Mouse (Mus musculus) midbrain, embryonic 13.5 days (tissue): ENCODE measurements around the gene Ubac2. TPM values are rescaled to one million over a fixed set of nuclear protein-coding genes. Genes with fewer than 3 reads are reported as not detected.

Experiments used
- ATAC-seq: fragments of 200-750 bp; cut with Nextera tagmentation; 2 replicates; pipeline ENCODE4 v1.8.0; 2017; ENCODE audit warnings: mild to moderate bottlenecking, moderate TSS enrichment, moderate library complexity
- H3K27ac ChIP-seq: fragments of 300-500 bp; sonication (generic); 2 replicates; pipeline ENCODE4 v1.5.1; 2015; ENCODE audit warnings: inconsistent platforms, mild to moderate bottlenecking, moderate library complexity
- H3K27me3 ChIP-seq: fragments of 300-500 bp; sonication (generic); 2 replicates; pipeline ENCODE4 v1.6.1; 2015; ENCODE audit warnings: mild to moderate bottlenecking, inconsistent platforms
- H3K36me3 ChIP-seq: fragments of 300-500 bp; sonication (generic); 2 replicates; pipeline ENCODE4 v1.6.1; 2015; ENCODE audit warnings: mild to moderate bottlenecking, inconsistent platforms
- H3K4me1 ChIP-seq: fragments of 300-500 bp; sonication (generic); replicated peaks from 2 replicates; pipeline ENCODE4 v1.6.1; 2015; ENCODE audit warnings: inconsistent platforms
- H3K4me2 ChIP-seq: fragments of 300-500 bp; sonication (generic); replicated peaks from 2 replicates; pipeline ENCODE4 v1.6.1; 2015; ENCODE audit warnings: moderate library complexity, mild to moderate bottlenecking, inconsistent platforms
- H3K4me3 ChIP-seq: fragments of 300-500 bp; sonication (generic); replicated peaks from 2 replicates; pipeline ENCODE4 v1.5.1; 2015; ENCODE audit warnings: mild to moderate bottlenecking, inconsistent platforms
- H3K9ac ChIP-seq: fragments of 300-500 bp; sonication (generic); replicated peaks from 2 replicates; pipeline ENCODE4 v1.6.1; 2015; ENCODE audit warnings: mild to moderate bottlenecking, inconsistent platforms
- H3K9me3 ChIP-seq: fragments of 300-500 bp; sonication (generic); 2 replicates; pipeline ENCODE4 v1.6.1; 2016; ENCODE audit warnings: mild to moderate bottlenecking, inconsistent platforms
- WGBS: fragments of 180-500 bp; shearing (Covaris S2); methylation state at CpG from one replicate; pipeline ENCODE4 v1.1.7; 2015; 5-methylcytosine and 5-hydroxymethylcytosine counted together
- polyA plus RNA-seq: library from polyadenylated mRNA; unstranded; fragments of >200 nt; fragmentation: Nextera tagmentation; extraction: Ambion mirVana; gene quantifications from 2 replicates; pipeline ENCODE4 v1.2.1, GENCODE M21; 2015

The Ubac2 gene
- polyA plus RNA-seq, 1 experiment from 2014 or later = 51.2 TPM

GRCm38 (mm10) chr14:121915143-121915542 lies 36.7 kb downstream of the Ubac2 start:
- Histone ChIP-seq H3K27ac (no peak overlapping the region), H3K4me3 (no peak overlapping the region), H3K27me3 (no peaks in the 10 kb centered on the region), H3K9me3 (no peaks in the 10 kb centered on the region), H3K4me2 (no peak overlapping the region), H3K36me3 (peaks cover 46% of the 10 kb centered on the region), H3K9ac (no peak overlapping the region), H3K4me1 (no peaks in the 10 kb centered on the region)
- WGBS = 97% methylated on average over 5 of the region's 5 CpGs
- ATAC-seq = no peak

GRCm38 (mm10) chr14:121915621-121916020 lies 37.2 kb downstream of the Ubac2 start, which contains the start of gene Gpr18:
Gene Gpr18, minus strand, starts transcription at chr14:121915781.
- Histone ChIP-seq H3K4me2 (no peak within 1 kb of the TSS), H3K9me3 (no peaks in the 10 kb centered on the region), H3K9ac (no peak within 1 kb of the TSS), H3K27ac (no peak within 1 kb of the TSS), H3K4me1 (0 out of 2 replicates have a peak, but pooled peaks cover 1% of the 10 kb centered on the region), H3K36me3 (peaks cover 41% of the 10 kb centered on the region), H3K27me3 (no peaks in the 10 kb centered on the region), H3K4me3 (no peak within 1 kb of the TSS)
- 87% methylated on average over 8 of the region's 8 CpGs for WGBS
- no peak for ATAC-seq

GRCm38 (mm10) chr14:121916311-121917094 lies 38.1 kb downstream of the Ubac2 start:
- Histone ChIP-seq H3K4me2 (no peak overlapping the region), H3K9ac (no peak overlapping the region), H3K4me3 (no peak overlapping the region), H3K27me3 (no peaks in the 10 kb centered on the region), H3K4me1 (0 out of 2 replicates have a peak, but pooled peaks cover 3% of the 10 kb centered on the region), H3K27ac (no peak overlapping the region), H3K9me3 (no peaks in the 10 kb centered on the region), H3K36me3 (peaks cover 37% of the 10 kb centered on the region)
- WGBS = 87% methylated on average over 6 of the region's 6 CpGs
- no peak for ATAC-seq

GRCm38 (mm10) chr14:121918266-121918665 lies 39.8 kb downstream of the Ubac2 start:
- Histone ChIP-seq H3K27ac (no peak overlapping the region), H3K9me3 (no peaks in the 10 kb centered on the region), H3K4me2 (no peak overlapping the region), H3K27me3 (no peaks in the 10 kb centered on the region), H3K4me1 (0 out of 2 replicates have a peak, but pooled peaks cover 3% of the 10 kb centered on the region), H3K4me3 (no peak overlapping the region), H3K36me3 (peaks cover 22% of the 10 kb centered on the region), H3K9ac (no peak overlapping the region)
- ATAC-seq = no peak
- 70% methylated on average over 3 of the region's 3 CpGs for WGBS

GRCm38 (mm10) chr14:121919752-121920151 lies 41.3 kb downstream of the Ubac2 start:
- Histone ChIP-seq H3K4me2 (no peak overlapping the region), H3K27ac (no peak overlapping the region), H3K9me3 (no peaks in the 10 kb centered on the region), H3K4me1 (0 out of 2 replicates have a peak, but pooled peaks cover 3% of the 10 kb centered on the region), H3K36me3 (peaks cover 22% of the 10 kb centered on the region), H3K27me3 (no peaks in the 10 kb centered on the region), H3K4me3 (no peak overlapping the region), H3K9ac (no peak overlapping the region)
- no peak for ATAC-seq
- 41% methylated on average over 3 of the region's 3 CpGs for WGBS

- no peaks in the 10 kb centered on the region for H3K9me3 ChIP-seq
- no peak overlapping the region for H3K9ac ChIP-seq
- 80% methylated on average over 12 of the region's 12 CpGs for WGBS
- H3K4me2 ChIP-seq = no peak overlapping the region
- ATAC-seq = peak; percentile 21
- no peak overlapping the region for H3K4me3 ChIP-seq
- no peaks in the 10 kb centered on the region for H3K27me3 ChIP-seq
- H3K36me3 ChIP-seq = peaks cover 20% of the 10 kb centered on the region
- 0 out of 2 replicates have a peak, but pooled peaks cover 3% of the 10 kb centered on the region for H3K4me1 ChIP-seq
- no peak overlapping the region for H3K27ac ChIP-seq
Observed at GRCm38 (mm10) chr14:121920511-121921124, 42.2 kb downstream of the Ubac2 start.

GRCm38 (mm10) chr14:121922016-121922415 lies 43.6 kb downstream of the Ubac2 start:
- Histone ChIP-seq H3K27ac (no peak overlapping the region), H3K4me2 (no peak overlapping the region), H3K9me3 (no peaks in the 10 kb centered on the region), H3K4me3 (no peak overlapping the region), H3K9ac (no peak overlapping the region), H3K27me3 (no peaks in the 10 kb centered on the region), H3K4me1 (0 out of 2 replicates have a peak, but pooled peaks cover 3% of the 10 kb centered on the region), H3K36me3 (peaks cover 6% of the 10 kb centered on the region)
- no peak for ATAC-seq
- WGBS = 94% methylated on average over 4 of the region's 4 CpGs

GRCm38 (mm10) chr14:121922731-121923130 lies 44.3 kb downstream of the Ubac2 start:
- ATAC-seq = no peak
- no peaks in the 10 kb centered on the region for H3K36me3 ChIP-seq
- H3K27ac ChIP-seq = no peak overlapping the region
- H3K27me3 ChIP-seq = no peaks in the 10 kb centered on the region
- no peak overlapping the region for H3K4me3 ChIP-seq
- no peak overlapping the region for H3K9ac ChIP-seq
- no peak overlapping the region for H3K4me2 ChIP-seq
- 0 out of 2 replicates have a peak, but pooled peaks cover 3% of the 10 kb centered on the region for H3K4me1 ChIP-seq
- WGBS = 92% methylated on average over 4 of the region's 4 CpGs
- no peaks in the 10 kb centered on the region for H3K9me3 ChIP-seq

- no peak for ATAC-seq
Observed at GRCm38 (mm10) chr14:121924876-121925275, 46.5 kb downstream of the Ubac2 start.

GRCm38 (mm10) chr14:121926901-121927300 lies 48.5 kb downstream of the Ubac2 start:
- WGBS = 89% methylated on average over 6 of the region's 6 CpGs
- peaks cover 6% of the 10 kb centered on the region for H3K4me1 ChIP-seq

More at GRCm38 (mm10) chr14:121924876-121925275, 46.5 kb downstream of the Ubac2 start:
- Histone ChIP-seq H3K9ac (no peak overlapping the region), H3K36me3 (no peaks in the 10 kb centered on the region), H3K4me1 (0 out of 2 replicates have a peak, but pooled peaks cover 3% of the 10 kb centered on the region), H3K27ac (no peak overlapping the region), H3K4me2 (no peak overlapping the region), H3K4me3 (no peak overlapping the region), H3K9me3 (no peaks in the 10 kb centered on the region), H3K27me3 (no peaks in the 10 kb centered on the region)
- WGBS = 82% methylated on average over 6 of the region's 6 CpGs

GRCm38 (mm10) chr14:121927451-121927850 lies 49.0 kb downstream of the Ubac2 start:
- Histone ChIP-seq H3K4me3 (no peak overlapping the region), H3K4me1 (peaks cover 10% of the 10 kb centered on the region), H3K27me3 (no peaks in the 10 kb centered on the region), H3K36me3 (no peaks in the 10 kb centered on the region), H3K9ac (no peak overlapping the region), H3K9me3 (no peaks in the 10 kb centered on the region), H3K4me2 (no peak overlapping the region), H3K27ac (no peak overlapping the region)
- ATAC-seq = no peak
- WGBS = 95% methylated on average over 8 of the region's 8 CpGs

More at GRCm38 (mm10) chr14:121926901-121927300, 48.5 kb downstream of the Ubac2 start:
- H3K9me3 ChIP-seq = no peaks in the 10 kb centered on the region
- no peak for ATAC-seq
- no peak overlapping the region for H3K9ac ChIP-seq
- no peak overlapping the region for H3K4me3 ChIP-seq
- H3K4me2 ChIP-seq = no peak overlapping the region
- H3K27ac ChIP-seq = no peak overlapping the region
- H3K27me3 ChIP-seq = no peaks in the 10 kb centered on the region
- H3K36me3 ChIP-seq = no peaks in the 10 kb centered on the region
